Mouse (Mus musculus) kidney, adult 2 months (tissue): ENCODE data around the gene Snx32. TPM values are rescaled to one million over a fixed set of nuclear protein-coding genes. Genes with fewer than 3 reads are reported as not detected.

Source experiments
- DNase-seq: peaks from one replicate; pipeline ENCODE4 v3.0.0; 2021
- H3K27ac ChIP-seq: fragments of 200-500 bp; 2 replicates; pipeline ENCODE4 v1.5.1; 2012; ENCODE audit warnings: low read depth, low read length, control low read depth, inconsistent platforms; ENCODE audit not compliant: insufficient read depth
- H3K27me3 ChIP-seq: fragments of 200-500 bp; replicated peaks from 2 replicates; pipeline ENCODE4 v1.6.1; 2012; ENCODE audit warnings: mild to moderate bottlenecking, moderate library complexity, low read length, inconsistent platforms; ENCODE audit not compliant: control insufficient read depth, insufficient read depth
- H3K36me3 ChIP-seq: fragments of 200-500 bp; 2 replicates; pipeline ENCODE4 v1.6.1; 2012; ENCODE audit warnings: mild to moderate bottlenecking, moderate library complexity, low read length, inconsistent platforms; ENCODE audit not compliant: control insufficient read depth, insufficient read depth
- H3K4me1 ChIP-seq: fragments of 200-500 bp; 2 replicates; pipeline ENCODE4 v1.6.1; 2011; ENCODE audit warnings: low read length; ENCODE audit not compliant: control insufficient read depth, insufficient read depth
- H3K4me3 ChIP-seq: fragments of 200-500 bp; 2 replicates; pipeline ENCODE4 v1.5.1; 2011; ENCODE audit warnings: mild to moderate bottlenecking, low read depth, low read length, control low read depth; ENCODE audit not compliant: insufficient read depth
- CTCF ChIP-seq: fragments of 200-500 bp; conservative IDR thresholded peaks from 2 replicates; pipeline ENCODE4 v1.5.1; 2011; ENCODE audit warnings: low read depth, mild to moderate bottlenecking, control low read depth, low read length, moderate library complexity, mixed read lengths; ENCODE audit not compliant: insufficient read depth, insufficient read length
- POLR2A ChIP-seq: fragments of 200-500 bp; IDR thresholded peaks from one replicate; pipeline ENCODE4 v1.6.1; 2011; ENCODE audit warnings: low read depth, low read length, control low read depth
- whole genome bisulfite sequencing: fragments of 180-500 bp; shearing (Covaris S2); methylation state at CpG from one replicate; pipeline ENCODE4 v1.1.7; 2018; 5-methylcytosine and 5-hydroxymethylcytosine counted together
- polyA plus RNA-seq: library from polyadenylated mRNA; depleted of rRNA; stranded (reverse); fragments of >200 nt; gene quantifications from 2 replicates; pipeline ENCODE4 v1.2.3, GENCODE M21; 2012; rRNA removed

Snx32 gene
- polyA plus RNA-seq: 14.7 and 16.3 TPM in 2 replicates

DNA sequence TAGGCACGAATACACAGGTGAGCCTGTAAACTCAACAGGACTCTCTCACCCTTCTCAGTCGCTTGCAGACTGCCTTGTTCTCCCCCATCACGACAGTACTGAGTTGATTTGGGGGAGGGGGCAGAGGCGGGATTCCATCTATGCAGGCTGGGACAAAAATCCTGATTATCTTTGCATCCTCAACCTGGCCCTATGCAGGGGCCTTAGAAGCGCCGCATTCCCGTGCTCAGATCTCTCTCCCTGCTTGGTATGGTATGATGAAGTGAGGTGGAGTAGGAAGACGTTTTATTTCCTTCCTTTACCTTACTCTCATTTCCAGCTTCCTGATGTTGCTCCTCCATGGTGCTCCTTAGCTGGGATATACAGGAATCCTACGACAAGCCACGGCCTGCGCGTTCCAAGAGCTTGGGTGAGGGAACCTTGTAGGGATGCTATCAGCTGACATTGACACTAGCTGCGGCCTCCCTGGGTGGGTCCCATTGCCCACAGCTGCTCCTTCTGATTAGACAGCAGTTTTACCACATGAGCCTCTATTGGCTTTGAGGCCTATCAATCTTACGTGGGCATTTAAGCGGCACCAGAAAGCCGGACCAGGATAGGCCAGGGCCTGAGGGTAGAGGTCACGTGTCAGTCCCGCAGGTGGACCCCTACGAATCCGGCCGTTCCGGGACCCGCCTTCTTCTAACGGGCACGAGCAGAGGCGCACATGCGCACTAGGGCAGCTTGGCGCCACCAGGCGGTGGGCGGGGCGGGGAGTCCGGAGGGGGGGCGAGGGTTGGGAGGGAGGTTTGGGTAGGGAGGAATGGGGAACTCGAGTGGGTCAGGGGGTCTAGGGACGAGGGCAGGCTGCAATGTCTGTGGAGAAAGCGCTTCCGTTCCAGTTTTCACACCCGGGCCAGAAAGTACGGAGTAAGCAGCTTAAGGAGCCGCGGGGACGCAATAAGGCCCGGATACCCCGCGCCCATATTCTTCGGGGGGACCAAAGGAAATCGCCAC, at the start of gene Snx32:
Gene Snx32, minus strand, starts transcription at position 508 of the 996 bp plus-strand sequence.
- TF ChIP-seq POLR2A (no peak), CTCF (no peak)
- peak within 1 kb of the TSS; percentile 59 for H3K4me3 ChIP-seq
- peak within 1 kb of the TSS; percentile 5; the same call in 1 of the 2 replicates for H3K27ac ChIP-seq
- no peaks in the 10 kb centered on the region for H3K27me3 ChIP-seq
- H3K36me3 ChIP-seq: no peaks in the 10 kb centered on the region
- peaks cover 9% of the 10 kb centered on the region; the same call in 1 of the 2 replicates for H3K4me1 ChIP-seq
- DNase-seq: peak; percentile 100
- 3% methylated on average over 47 of the region's 47 CpGs for WGBS

DNA sequence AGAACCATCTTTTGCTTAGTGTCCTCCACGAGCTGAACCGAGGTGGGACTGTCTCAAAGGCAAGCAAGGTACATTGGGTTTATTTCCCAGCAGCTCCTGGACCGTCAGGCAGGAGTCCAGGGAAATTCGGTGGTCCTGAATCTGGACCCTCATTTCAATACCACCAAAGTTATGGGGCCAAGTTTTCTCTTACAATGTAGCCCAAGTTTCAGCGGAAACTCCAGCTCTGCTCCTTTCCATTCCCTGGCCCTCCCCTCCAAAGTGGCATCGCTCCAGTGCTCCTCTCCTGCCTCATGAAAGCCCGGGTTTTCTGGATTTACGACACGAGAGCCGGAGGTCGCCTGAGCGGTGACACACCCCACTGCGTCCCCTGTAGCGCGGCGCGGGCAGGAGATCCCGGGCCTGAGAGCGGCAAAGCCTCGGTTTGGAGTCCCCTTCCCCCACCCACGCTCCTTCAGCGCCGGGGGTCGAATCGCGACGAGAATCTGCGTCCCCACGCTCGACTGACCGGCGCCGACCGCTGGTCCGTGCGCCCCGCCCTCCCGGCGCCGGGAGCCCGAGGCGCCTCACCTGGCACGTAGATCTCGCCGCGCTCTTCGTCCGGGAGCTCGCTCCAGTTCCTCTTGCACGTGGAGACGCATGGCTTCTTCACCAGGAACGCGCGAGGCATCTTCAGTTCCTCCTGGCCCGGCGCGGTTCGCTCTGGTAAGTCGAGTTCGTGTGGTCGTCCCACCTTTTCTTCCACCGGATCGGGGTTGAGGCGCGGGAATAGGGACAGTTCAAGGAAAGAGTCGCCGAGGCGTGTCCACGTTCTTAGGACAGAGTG, 49.5 kb upstream of the Snx32 start:
- H3K4me3 ChIP-seq: peak overlapping the region; percentile 43
- H3K36me3 ChIP-seq: no peaks in the 10 kb centered on the region
- DNase-seq: peak; percentile 60
- no peak for TF ChIP-seq CTCF
- no peak for TF ChIP-seq POLR2A
- H3K4me1 ChIP-seq: peaks cover 6% of the 10 kb centered on the region; the same call in 1 of the 2 replicates
- 2% methylated on average over 69 of the region's 69 CpGs for WGBS
- no peaks in the 10 kb centered on the region for H3K27me3 ChIP-seq
- H3K27ac ChIP-seq: peak overlapping the region; percentile 67

DNA sequence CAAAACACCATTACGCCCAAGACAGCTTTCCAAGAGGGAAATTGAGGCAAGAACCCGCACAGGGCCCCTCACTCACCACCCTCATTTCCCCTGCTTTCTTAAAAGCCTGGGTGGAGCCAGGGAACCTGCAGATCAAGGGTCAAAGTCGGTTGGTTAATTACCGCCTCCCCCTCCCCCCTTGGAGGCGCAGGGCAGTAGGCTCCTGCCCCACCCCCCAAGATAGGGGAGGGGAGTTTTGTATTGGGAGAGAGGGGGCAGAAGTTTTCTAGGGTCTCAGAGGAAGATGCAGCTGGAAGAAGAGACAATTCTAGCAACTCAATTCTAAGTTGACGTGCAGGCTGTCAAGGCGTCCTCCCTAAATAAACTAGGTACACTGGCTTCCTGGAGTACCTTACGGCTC, 48.9 kb upstream of the Snx32 start:
- peaks cover 8% of the 10 kb centered on the region; the same call in 1 of the 2 replicates for H3K4me1 ChIP-seq
- H3K36me3 ChIP-seq: no peaks in the 10 kb centered on the region
- H3K27me3 ChIP-seq: no peaks in the 10 kb centered on the region
- peak; percentile 89 for DNase-seq
- TF ChIP-seq CTCF: no peak
- TF ChIP-seq POLR2A: no peak
- H3K27ac ChIP-seq: peak overlapping the region; percentile 67
- H3K4me3 ChIP-seq: peak overlapping the region; percentile 43
- 31% methylated on average over 8 of the region's 8 CpGs for WGBS

DNA sequence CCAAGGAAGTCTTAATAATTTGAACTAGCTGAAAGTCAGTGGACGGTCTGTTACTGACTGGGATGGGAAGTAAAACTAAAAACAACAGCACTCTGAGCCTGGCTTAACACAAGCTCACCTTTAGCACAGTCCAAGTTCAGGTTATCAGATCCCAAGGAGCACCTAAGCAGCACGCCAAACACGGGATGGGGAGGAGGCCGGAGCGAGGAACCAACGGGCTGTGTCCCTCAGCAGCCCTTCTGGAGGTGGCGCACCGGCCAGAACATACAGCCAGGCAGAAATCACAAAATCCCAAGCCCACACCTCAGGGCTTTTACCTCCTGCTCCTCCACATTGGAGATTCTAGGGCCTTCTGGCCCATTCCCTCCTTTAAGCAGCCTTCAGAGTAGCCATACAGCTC, 48.4 kb upstream of the Snx32 start:
- WGBS: 33% methylated on average over 8 of the region's 8 CpGs
- no peaks in the 10 kb centered on the region for H3K36me3 ChIP-seq
- no peak for TF ChIP-seq POLR2A
- no peak for TF ChIP-seq CTCF
- peaks cover 13% of the 10 kb centered on the region for H3K4me1 ChIP-seq
- DNase-seq: peak; percentile 46
- peak overlapping the region; percentile 43 for H3K4me3 ChIP-seq
- no peaks in the 10 kb centered on the region for H3K27me3 ChIP-seq
- H3K27ac ChIP-seq: peak overlapping the region; percentile 57

DNA sequence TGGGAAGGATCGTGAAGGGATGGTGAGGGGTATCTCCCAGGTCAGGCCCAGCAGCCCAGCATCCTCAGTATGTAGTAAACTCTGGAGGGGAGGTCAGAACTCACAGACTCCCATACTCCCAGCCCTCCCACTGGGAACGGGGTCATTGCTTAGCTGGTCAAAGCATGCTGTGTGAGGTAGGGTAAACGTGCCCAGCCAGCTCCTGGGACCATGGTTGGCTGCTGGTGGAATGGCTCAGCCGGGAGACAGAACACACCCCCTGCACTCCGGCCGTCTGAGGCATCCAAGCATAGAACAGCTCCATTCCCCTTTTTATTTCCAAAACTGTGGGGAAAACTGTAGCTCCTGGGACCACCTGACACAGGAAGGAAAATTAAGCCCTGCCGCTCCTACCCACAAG, 47.8 kb upstream of the Snx32 start:
- peak overlapping the region; percentile 43; the same call in 1 of the 2 replicates for H3K4me3 ChIP-seq

DNA sequence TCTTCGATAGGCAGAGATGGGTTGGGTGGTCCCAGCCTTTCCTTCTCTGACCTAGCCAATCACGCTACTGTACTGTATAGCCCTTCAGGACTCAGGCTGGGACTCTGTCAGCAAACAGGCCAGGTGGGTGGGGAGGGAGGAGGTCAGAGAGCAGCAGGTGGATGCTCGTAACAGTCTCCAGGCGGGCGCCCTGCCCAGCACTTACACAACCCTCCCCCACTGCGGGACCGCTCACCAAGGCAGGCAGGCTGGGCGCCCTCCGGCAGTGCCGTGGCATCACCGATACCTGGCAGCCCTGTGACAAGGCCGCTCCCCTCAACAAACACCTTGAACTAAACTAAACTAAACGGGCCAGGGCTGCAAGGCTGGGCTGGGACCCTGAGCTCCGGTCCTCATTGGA, 43.9 kb upstream of the Snx32 start:
- WGBS: 60% methylated on average over 14 of the region's 14 CpGs
- H3K27ac ChIP-seq: no peak overlapping the region

More for the DNA sequence above, 47.8 kb upstream of the Snx32 start:
- peak overlapping the region; percentile 57; the same call in 1 of the 2 replicates for H3K27ac ChIP-seq
- H3K36me3 ChIP-seq: no peaks in the 10 kb centered on the region
- TF ChIP-seq CTCF (no peak), POLR2A (no peak)
- 36% methylated on average over 7 of the region's 7 CpGs for WGBS
- H3K27me3 ChIP-seq: no peaks in the 10 kb centered on the region
- H3K4me1 ChIP-seq: peaks cover 15% of the 10 kb centered on the region
- peak; percentile 82 for DNase-seq

More for the DNA sequence above, 43.9 kb upstream of the Snx32 start:
- Histone ChIP-seq H3K36me3 (no peaks in the 10 kb centered on the region; the same call in 1 of the 2 replicates), H3K27me3 (no peaks in the 10 kb centered on the region), H3K4me3 (no peak overlapping the region), H3K4me1 (peaks cover 11% of the 10 kb centered on the region)
- DNase-seq: peak; percentile 88
- TF ChIP-seq CTCF (no peak), POLR2A (no peak)
